Mouse (Mus musculus) stomach, postnatal 0 days (tissue): ENCODE measurements around the gene D630023F18Rik.

Experiments used
- CTCF ChIP-seq: IDR thresholded peaks from 2 replicates; pipeline ENCODE4 v1.5.1; 2016; ENCODE audit warnings: antibody characterized with exemption, low read depth, mild to moderate bottlenecking, moderate library complexity
- EP300 ChIP-seq: optimal IDR thresholded peaks from 2 replicates; pipeline ENCODE3; 2016; ENCODE audit warnings: antibody characterized with exemption

DNA sequence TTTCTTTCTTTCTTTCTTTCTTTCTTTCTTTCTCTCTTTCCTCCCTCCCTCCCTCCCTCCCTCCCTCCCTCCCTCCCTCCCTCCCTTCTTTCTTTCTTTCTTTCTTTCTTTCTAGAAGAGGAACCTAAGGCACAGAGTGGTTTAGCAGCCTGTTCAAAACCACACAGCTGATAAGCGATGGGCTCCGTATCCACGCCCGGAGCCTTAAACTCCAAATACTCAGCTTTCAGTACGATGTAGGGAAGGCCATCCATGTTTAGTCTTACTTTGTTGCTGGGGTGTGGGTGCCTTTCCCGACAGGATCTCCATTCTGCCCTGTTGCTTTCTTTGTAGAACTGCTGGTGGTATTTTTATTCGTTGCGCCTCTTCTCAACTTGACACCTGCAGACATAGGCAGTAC, 13.8 kb downstream of the D630023F18Rik start:
- TF ChIP-seq CTCF (no peak), EP300 (no peak)
